Mouse (Mus musculus): ENCODE results near the gene Stat6. TPM values are rescaled to one million over a fixed set of nuclear protein-coding genes. Genes with fewer than 3 reads are reported as not detected.

Gene Stat6
- polyA plus RNA-seq, 1 experiment from 2014 or later, result 7.5 TPM

- H3K27me3 ChIP-seq (replicated peaks), result peaks cover 47% of the 10 kb centered on the region
- peak overlapping the region; percentile 82 for H3K4me2 ChIP-seq (replicated peaks)
- H3K36me3 ChIP-seq, result no peaks in the 10 kb centered on the region
- no peak for ATAC-seq (ENCODE audit: low FRiP score, low read depth)
- WGBS, result 26% methylated on average over 7 of the region's 7 CpGs
- H3K9me3 ChIP-seq, result no peaks in the 10 kb centered on the region
- H3K9ac ChIP-seq, result no peak overlapping the region
- H3K27ac ChIP-seq, result no peak overlapping the region
- H3K4me3 ChIP-seq, result no peak overlapping the region
- H3K4me1 ChIP-seq, result peaks cover 39% of the 10 kb centered on the region; the same call in 1 of the 2 replicates
These were observed 26.4 kb downstream of the Stat6 start for GRCm38 (mm10) chr10:127669170-127669569.

GRCm38 (mm10) chr10:127670185-127670584 is 27.4 kb downstream of the Stat6 start:
- H3K4me3 ChIP-seq, result no peak overlapping the region
- peaks cover 29% of the 10 kb centered on the region; the same call in 1 of the 2 replicates for H3K4me1 ChIP-seq
- no peak overlapping the region for H3K4me2 ChIP-seq (replicated peaks)
- H3K36me3 ChIP-seq, result no peaks in the 10 kb centered on the region
- no peaks in the 10 kb centered on the region for H3K9me3 ChIP-seq
- peaks cover 37% of the 10 kb centered on the region for H3K27me3 ChIP-seq (replicated peaks)
- no peak for ATAC-seq (ENCODE audit: low FRiP score, low read depth)
- 93% methylated on average over 2 of the region's 2 CpGs for WGBS
- H3K27ac ChIP-seq, result no peak overlapping the region
- H3K9ac ChIP-seq, result no peak overlapping the region

- H3K4me2 ChIP-seq (replicated peaks), result no peak overlapping the region
- ATAC-seq (ENCODE audit: low FRiP score, low read depth), result no peak
- 48% methylated on average over 2 of the region's 2 CpGs for WGBS
- H3K9ac ChIP-seq, result no peak overlapping the region
- no peak overlapping the region for H3K27ac ChIP-seq
- H3K9me3 ChIP-seq, result no peaks in the 10 kb centered on the region
- peaks cover 26% of the 10 kb centered on the region for H3K27me3 ChIP-seq (replicated peaks)
- peaks cover 19% of the 10 kb centered on the region; the same call in 1 of the 2 replicates for H3K4me1 ChIP-seq
- H3K4me3 ChIP-seq, result no peak overlapping the region
- H3K36me3 ChIP-seq, result no peaks in the 10 kb centered on the region
These were observed 28.5 kb downstream of the Stat6 start for GRCm38 (mm10) chr10:127671276-127671675.

GRCm38 (mm10) chr10:127674046-127674655 is 31.4 kb downstream of the Stat6 start:
- no peak overlapping the region for H3K27ac ChIP-seq
- H3K9ac ChIP-seq, result no peak overlapping the region
- WGBS, result 93% methylated on average over 6 of the region's 6 CpGs
- no peaks in the 10 kb centered on the region for H3K9me3 ChIP-seq
- no peak for ATAC-seq (ENCODE audit: low FRiP score, low read depth)
- no peaks in the 10 kb centered on the region for H3K36me3 ChIP-seq
- peaks cover 12% of the 10 kb centered on the region; the same call in 1 of the 2 replicates for H3K4me1 ChIP-seq
- H3K4me3 ChIP-seq, result no peak overlapping the region
- no peak overlapping the region for H3K4me2 ChIP-seq (replicated peaks)
- 0 out of 2 replicates have a peak, but pooled peaks cover 7% of the 10 kb centered on the region for H3K27me3 ChIP-seq (replicated peaks)

GRCm38 (mm10) chr10:127674794-127675522 is 32.2 kb downstream of the Stat6 start:
- H3K4me1 ChIP-seq, result peaks cover 12% of the 10 kb centered on the region; the same call in 1 of the 2 replicates
- H3K9me3 ChIP-seq, result no peaks in the 10 kb centered on the region
- no peaks in the 10 kb centered on the region for H3K36me3 ChIP-seq
- 92% methylated on average over 8 of the region's 8 CpGs for WGBS
- H3K9ac ChIP-seq, result no peak overlapping the region
- no peak overlapping the region for H3K27ac ChIP-seq
- H3K27me3 ChIP-seq (replicated peaks), result no peaks in the 10 kb centered on the region
- no peak overlapping the region for H3K4me3 ChIP-seq
- no peak overlapping the region for H3K4me2 ChIP-seq (replicated peaks)
- no peak for ATAC-seq (ENCODE audit: low FRiP score, low read depth)

- Histone ChIP-seq H3K4me3 (peak overlapping the region; percentile 49; the same call in 1 of the 2 replicates), H3K36me3 (no peaks in the 10 kb centered on the region), H3K4me1 (peaks cover 12% of the 10 kb centered on the region; the same call in 1 of the 2 replicates), H3K27me3 (replicated peaks) (no peaks in the 10 kb centered on the region), H3K4me2 (replicated peaks) (peak overlapping the region; percentile 89), H3K27ac (no peak overlapping the region), H3K9me3 (no peaks in the 10 kb centered on the region), H3K9ac (no peak overlapping the region)
- ATAC-seq (ENCODE audit: low FRiP score, low read depth), result no peak
- 61% methylated on average over 5 of the region's 5 CpGs for WGBS
These were observed 33.1 kb downstream of the Stat6 start for GRCm38 (mm10) chr10:127675859-127676398.

GRCm38 (mm10) chr10:127676691-127677548 is 34.1 kb downstream of the Stat6 start:
- no peaks in the 10 kb centered on the region for H3K9me3 ChIP-seq

GRCm38 (mm10) chr10:127677591-127678336 is 35.0 kb downstream of the Stat6 start:
- peak overlapping the region; percentile 89 for H3K4me2 ChIP-seq (replicated peaks)
- peak; percentile 22; the same call in 1 of the 2 replicates for ATAC-seq (ENCODE audit: low FRiP score, low read depth)
- H3K4me3 ChIP-seq, result peak overlapping the region; percentile 49
- H3K9me3 ChIP-seq, result no peaks in the 10 kb centered on the region
- no peaks in the 10 kb centered on the region for H3K36me3 ChIP-seq
- WGBS, result 15% methylated on average over 14 of the region's 14 CpGs
- H3K9ac ChIP-seq, result peak overlapping the region; percentile 65
- no peak overlapping the region for H3K27ac ChIP-seq
- no peaks in the 10 kb centered on the region for H3K27me3 ChIP-seq (replicated peaks)
- peaks cover 12% of the 10 kb centered on the region; the same call in 1 of the 2 replicates for H3K4me1 ChIP-seq

More at GRCm38 (mm10) chr10:127676691-127677548, 34.1 kb downstream of the Stat6 start:
- no peaks in the 10 kb centered on the region for H3K27me3 ChIP-seq (replicated peaks)
- H3K4me3 ChIP-seq, result peak overlapping the region; percentile 49
- WGBS, result under 1% methylated on average over 71 of the region's 71 CpGs
- peak overlapping the region; percentile 89 for H3K4me2 ChIP-seq (replicated peaks)
- H3K27ac ChIP-seq, result no peak overlapping the region
- no peaks in the 10 kb centered on the region for H3K36me3 ChIP-seq
- peak overlapping the region; percentile 65 for H3K9ac ChIP-seq
- peak; percentile 96 for ATAC-seq (ENCODE audit: low FRiP score, low read depth)
- peaks cover 12% of the 10 kb centered on the region; the same call in 1 of the 2 replicates for H3K4me1 ChIP-seq

- H3K9ac ChIP-seq, result no peak overlapping the region; the same call in 1 of the 2 replicates
These were observed 36.4 kb downstream of the Stat6 start for GRCm38 (mm10) chr10:127679208-127679607.

GRCm38 (mm10) chr10:127679881-127680280 is 37.1 kb downstream of the Stat6 start:
- Histone ChIP-seq H3K36me3 (no peaks in the 10 kb centered on the region), H3K9me3 (no peaks in the 10 kb centered on the region), H3K4me2 (replicated peaks) (no peak overlapping the region), H3K27me3 (replicated peaks) (no peaks in the 10 kb centered on the region), H3K27ac (no peak overlapping the region), H3K4me3 (no peak overlapping the region), H3K4me1 (peaks cover 12% of the 10 kb centered on the region; the same call in 1 of the 2 replicates), H3K9ac (no peak overlapping the region)
- no peak for ATAC-seq (ENCODE audit: low FRiP score, low read depth)
- 88% methylated on average over 3 of the region's 3 CpGs for WGBS

More at GRCm38 (mm10) chr10:127679208-127679607, 36.4 kb downstream of the Stat6 start:
- WGBS, result 91% methylated on average over 1 of the region's 1 CpGs
- H3K27ac ChIP-seq, result no peak overlapping the region
- peaks cover 12% of the 10 kb centered on the region; the same call in 1 of the 2 replicates for H3K4me1 ChIP-seq
- H3K9me3 ChIP-seq, result no peaks in the 10 kb centered on the region
- H3K36me3 ChIP-seq, result no peaks in the 10 kb centered on the region
- no peaks in the 10 kb centered on the region for H3K27me3 ChIP-seq (replicated peaks)
- ATAC-seq (ENCODE audit: low FRiP score, low read depth), result no peak
- no peak overlapping the region for H3K4me3 ChIP-seq
- no peak overlapping the region for H3K4me2 ChIP-seq (replicated peaks)

GRCm38 (mm10) chr10:127682886-127683285 is 40.1 kb downstream of the Stat6 start:
- no peaks in the 10 kb centered on the region for H3K36me3 ChIP-seq
- WGBS, result 88% methylated on average over 6 of the region's 6 CpGs
- no peak overlapping the region for H3K27ac ChIP-seq
- no peaks in the 10 kb centered on the region for H3K9me3 ChIP-seq
- no peak overlapping the region for H3K9ac ChIP-seq
- 0 out of 2 replicates have a peak, but pooled peaks cover 7% of the 10 kb centered on the region for H3K4me1 ChIP-seq
- H3K27me3 ChIP-seq (replicated peaks), result no peaks in the 10 kb centered on the region
- no peak for ATAC-seq (ENCODE audit: low FRiP score, low read depth)
- H3K4me3 ChIP-seq, result no peak overlapping the region
- H3K4me2 ChIP-seq (replicated peaks), result no peak overlapping the region
